Mouse (Mus musculus) embryo, embryonic 11.5 days (tissue): ENCODE results near the gene Kif3a.
"Not testable (repeated sequence)": the region's sequence is repeated elsewhere in the genome, so short reads cannot be mapped to it uniquely, and the experiment has no call there.

Experiments
- DNase-seq: peaks from one replicate; pipeline ENCODE4 v3.0.0-alpha.2; 2012; ENCODE audit warnings: low read depth, low spot score

The Kif3a gene

GRCm38 (mm10) chr11:53543021-53543420 is 24.2 kb upstream of the Kif3a start:
- DNase-seq = no peak

DNA sequence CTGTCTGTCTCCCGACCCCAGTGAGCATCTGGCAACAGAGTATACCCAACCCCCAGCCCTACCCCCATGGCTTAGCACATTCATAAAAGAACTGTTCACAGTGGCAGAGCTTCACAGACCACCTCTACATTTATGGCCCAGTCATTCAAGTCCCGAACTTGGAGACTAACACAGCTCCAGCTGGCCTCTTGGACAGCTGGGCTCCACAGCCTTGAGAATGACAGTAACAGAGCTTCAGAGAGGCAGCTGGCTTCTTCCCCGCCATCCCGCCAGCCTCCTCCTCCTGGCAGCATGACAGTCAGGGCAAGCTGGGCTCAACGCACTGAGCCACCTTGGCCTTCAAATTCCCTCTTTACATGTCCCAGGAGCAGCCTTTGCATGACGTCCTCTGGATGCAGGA is 20.9 kb upstream of the Kif3a start:
- no peak for DNase-seq

DNA sequence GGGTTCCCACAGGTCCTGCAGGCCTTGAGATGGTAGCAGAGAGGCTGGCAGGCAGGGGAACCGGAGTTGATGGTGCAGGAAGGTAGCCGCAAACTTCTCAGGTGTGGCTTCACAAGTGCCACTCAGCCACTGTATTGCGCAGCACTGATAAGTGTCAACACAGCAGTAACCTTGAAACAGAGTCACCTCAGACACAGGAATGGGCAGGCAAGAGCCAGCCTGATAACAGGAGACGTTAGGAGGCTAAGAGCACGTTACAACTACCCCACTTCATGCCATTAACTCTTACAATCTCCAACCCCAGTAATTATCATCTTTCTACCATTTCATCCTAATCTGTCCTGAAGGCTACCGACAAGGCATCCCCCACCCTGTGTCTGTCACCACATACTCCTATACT is 19.6 kb upstream of the Kif3a start:
- DNase-seq = no peak

DNA sequence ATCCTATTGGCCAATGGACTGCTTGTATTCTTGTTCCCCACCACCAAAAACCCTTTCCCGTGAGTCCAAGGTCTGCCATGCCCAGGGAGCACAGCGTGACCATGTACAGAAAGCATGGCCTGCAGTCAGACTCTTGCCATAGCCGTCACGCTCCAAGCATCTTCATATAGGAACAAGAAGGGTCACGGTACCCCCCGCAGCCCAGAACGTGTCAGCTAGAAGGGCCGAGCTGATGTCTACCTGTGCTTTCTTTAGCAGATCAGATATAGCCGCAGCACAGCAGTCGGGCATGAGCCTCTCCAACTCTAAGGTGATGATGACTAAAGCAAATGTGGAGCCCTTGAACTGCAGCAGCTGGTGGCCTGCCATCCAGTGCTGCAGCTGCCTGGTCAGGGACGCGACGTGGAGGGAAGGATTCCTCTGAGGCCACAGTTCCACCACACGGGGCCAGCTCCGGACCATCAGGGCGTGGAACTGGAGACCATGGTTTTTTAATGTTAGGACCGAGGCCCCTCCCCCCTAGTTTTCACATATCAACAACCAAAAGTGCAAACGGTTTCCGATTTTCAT is 19.1 kb upstream of the Kif3a start:
- DNase-seq = no peak

GRCm38 (mm10) chr11:53550714-53551113 is 16.5 kb upstream of the Kif3a start:
- no peak for DNase-seq

- no peak for DNase-seq
Observed at GRCm38 (mm10) chr11:53551754-53552153, 15.4 kb upstream of the Kif3a start.

- DNase-seq = not testable (repeated sequence)
Observed at GRCm38 (mm10) chr11:53556529-53556928, 10.7 kb upstream of the Kif3a start.

- DNase-seq = not testable (repeated sequence)
Observed at GRCm38 (mm10) chr11:53557992-53558391, 9.2 kb upstream of the Kif3a start.

DNA sequence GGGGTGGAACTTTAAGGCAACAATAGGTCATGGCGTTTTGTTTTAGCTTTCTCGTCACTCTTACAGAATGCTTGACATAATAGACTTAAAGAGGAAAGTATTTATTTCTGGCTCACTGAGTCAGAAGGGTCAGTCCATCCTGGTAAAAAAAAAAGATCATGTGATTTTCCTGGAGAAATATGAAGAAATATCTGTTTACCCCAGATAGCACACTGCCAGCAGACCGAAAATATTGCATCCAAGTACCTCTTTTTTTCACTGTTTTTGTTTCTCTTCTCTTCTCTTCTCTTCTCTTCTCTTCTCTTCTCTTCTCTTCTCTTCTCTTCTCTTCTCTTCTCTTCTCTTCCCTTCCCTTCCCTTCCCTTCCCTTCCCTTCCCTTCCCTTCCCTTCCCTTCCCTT is 7.2 kb upstream of the Kif3a start:
- DNase-seq = not testable (repeated sequence)

DNA sequence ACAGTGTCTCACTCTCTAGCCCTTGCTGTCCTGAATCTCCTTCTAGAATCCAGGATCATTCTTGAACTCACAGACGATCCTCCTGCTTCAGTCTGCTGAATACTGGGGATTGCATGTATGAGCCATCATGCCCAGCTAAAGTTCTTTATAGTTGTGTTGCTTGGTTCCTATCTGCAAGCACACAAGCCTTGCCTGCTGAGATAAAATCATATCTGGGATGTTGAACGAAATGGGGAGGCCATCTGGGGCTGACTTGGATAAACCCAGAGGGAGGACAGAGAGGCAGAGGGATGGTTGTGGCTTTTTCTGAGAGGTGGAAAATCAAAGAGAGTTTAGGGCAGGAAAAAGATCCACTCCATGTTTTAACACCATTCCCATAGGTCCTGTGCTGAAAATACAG is 5.2 kb upstream of the Kif3a start:
- no peak for DNase-seq

DNA sequence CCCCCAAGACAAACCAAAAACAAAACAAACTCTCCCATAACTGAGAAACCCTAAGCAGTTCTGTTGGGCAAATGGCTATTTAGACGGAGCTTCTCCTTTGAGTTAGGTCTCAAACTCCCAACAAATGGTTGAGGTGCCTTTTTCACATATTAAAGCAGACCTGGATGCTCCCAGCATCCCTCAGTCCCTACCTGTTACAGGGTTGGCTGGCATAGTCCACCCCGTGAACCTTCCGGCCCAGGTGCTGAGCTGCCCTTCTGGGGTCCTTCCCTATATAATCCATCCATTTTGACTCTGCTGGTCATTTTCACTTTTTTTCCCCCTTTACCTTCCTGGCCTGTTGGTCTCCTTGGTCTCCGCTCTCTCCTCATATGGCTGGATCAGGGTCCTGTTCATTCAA is 533 bp upstream of the Kif3a start:
- DNase-seq = no peak

DNA sequence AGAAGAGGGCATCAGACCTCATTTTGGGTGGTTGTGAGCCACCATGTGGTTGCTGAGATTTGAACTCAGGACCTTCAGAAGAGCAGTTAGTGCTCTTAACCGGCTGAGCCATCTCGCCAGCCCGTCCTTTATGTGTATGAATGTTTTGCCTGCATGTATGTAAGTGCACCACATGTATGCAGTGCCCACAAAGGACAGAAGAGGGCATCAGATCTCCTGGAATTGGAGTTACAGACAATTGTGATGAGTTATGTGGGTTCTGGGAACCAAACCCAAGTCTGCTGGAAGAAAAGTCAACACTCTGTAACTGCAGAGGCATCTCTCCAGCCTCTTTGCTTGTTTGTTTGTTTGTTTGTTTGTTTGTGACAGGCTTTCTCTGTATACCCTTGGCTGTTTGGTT is 13.4 kb downstream of the Kif3a start:
- no peak for DNase-seq

GRCm38 (mm10) chr11:53583151-53583550 is 16.0 kb downstream of the Kif3a start:
- no peak for DNase-seq

- no peak for DNase-seq
Observed at GRCm38 (mm10) chr11:53584849-53585248, 17.7 kb downstream of the Kif3a start.

DNA sequence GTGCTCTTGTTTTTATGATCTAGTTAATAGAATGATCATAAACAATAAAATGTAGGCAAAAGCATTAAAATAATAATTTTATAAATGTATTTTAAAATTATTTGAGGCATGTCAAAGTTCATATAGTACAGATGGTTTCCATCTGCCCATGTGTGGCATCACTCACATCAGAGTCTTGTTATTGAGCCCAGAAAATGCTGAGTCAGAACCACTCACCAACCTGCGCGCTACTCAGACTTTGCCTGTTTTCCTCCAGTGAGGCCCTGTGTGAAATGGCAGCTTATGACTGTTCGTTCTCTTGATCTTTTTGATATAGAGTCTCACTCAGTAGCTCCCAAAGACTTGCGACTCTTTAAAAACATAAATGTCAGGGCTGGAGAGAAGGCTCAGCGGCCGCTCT is 18.3 kb downstream of the Kif3a start:
- DNase-seq = no peak

DNA sequence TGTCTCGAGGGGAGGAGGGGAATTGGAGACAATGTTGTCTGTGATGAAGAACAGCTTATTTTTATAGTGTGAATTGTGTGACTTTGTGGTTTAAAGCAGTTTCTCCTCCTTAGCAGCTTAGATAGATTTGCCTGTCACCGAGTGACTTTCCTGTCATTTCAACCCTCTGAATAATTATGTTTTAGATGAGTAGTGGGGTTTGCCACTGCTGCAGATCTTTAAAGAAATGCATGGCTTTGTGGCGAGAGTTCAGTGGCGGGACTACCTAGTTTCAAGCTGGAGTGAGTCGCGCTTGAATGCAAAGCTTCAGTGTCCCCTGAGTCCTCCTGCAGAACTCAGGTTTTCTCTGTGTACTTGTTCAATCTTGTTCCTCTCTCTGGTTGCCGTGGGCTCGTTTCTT is 21.1 kb downstream of the Kif3a start:
- DNase-seq = no peak

- DNase-seq = no peak
Observed at GRCm38 (mm10) chr11:53590368-53590768, 23.2 kb downstream of the Kif3a start.

- no peak for DNase-seq
Observed at GRCm38 (mm10) chr11:53591116-53591515, 23.9 kb downstream of the Kif3a start.

DNA sequence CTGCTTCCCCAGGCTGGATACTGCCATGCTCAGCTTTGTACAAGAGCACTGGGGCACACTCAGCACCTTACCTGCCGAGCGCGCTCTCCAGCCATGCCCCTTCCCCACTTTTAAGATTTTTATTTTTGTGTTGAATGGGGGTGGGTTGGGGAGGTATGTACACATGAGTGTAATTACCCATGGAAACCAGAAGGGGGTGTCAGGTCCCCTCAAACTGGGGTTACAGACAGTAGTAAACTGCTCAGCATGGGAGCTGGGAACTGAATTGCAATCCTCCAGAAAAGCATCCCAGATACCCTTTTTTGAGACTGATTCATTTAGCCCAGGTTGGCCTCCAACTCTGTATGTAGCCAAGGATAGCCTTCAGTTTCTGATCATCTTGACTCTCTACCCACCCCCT is 37.8 kb downstream of the Kif3a start:
- DNase-seq = no peak

DNA sequence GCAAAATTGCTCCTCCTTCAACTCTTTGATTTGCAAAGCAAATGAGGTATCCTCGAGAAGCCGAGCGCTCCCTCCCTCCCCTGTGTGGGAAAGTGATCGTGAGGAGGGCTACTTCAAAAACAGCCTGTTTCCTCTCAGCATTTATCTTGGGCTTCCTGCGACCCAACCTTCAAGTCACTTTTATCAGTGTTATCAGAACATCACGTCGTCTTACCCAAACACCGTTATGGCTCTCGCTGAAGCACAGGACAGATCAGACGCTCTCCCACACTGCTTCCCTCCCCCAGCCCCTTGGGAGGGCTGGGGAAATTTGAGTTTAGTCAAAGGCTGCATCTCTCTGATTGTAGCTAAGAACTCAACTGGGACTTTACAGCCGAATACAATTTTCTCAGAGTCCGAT is 38.4 kb downstream of the Kif3a start:
- no peak for DNase-seq

DNA sequence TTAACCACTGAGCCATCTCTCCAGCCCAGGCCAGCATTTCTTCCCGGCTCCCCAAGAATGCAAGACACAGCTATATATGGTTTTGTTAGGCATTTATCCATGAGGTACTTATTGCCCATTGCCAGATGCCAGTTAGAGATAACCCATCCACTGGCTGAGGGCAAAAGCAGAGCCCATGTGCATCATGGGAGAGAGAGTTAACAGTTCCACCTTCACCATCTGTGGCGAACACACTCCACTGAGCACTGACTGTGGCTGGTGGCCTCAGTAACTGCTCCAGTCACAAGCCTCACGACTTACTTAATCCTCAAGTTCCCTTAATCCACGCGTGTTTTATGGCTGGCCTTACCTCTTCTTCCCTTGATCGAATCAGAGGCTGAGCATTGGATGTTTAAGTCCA is 42.1 kb downstream of the Kif3a start:
- no peak for DNase-seq

- no peak for DNase-seq
Observed at GRCm38 (mm10) chr11:53609672-53610071, 42.5 kb downstream of the Kif3a start.

DNA sequence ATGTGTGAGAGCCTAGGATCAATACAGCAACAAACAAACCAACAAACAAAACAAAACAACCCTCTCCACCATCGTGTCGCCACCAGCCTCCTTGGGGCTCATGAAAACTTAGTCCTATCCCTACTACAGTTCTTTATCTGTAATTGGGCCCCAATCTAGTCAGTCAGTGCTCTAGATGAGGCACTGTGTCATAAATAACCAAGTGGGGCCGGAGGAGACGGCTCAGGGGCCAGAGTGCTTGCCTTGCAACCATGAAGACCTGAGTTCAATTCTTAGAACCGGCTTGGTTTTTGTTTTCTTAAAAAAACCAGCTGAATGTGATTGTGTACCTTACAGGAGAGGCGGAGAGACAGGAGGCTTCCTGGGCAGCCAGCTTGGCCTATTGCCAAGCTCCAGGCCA is 48.0 kb downstream of the Kif3a start:
- no peak for DNase-seq

DNA sequence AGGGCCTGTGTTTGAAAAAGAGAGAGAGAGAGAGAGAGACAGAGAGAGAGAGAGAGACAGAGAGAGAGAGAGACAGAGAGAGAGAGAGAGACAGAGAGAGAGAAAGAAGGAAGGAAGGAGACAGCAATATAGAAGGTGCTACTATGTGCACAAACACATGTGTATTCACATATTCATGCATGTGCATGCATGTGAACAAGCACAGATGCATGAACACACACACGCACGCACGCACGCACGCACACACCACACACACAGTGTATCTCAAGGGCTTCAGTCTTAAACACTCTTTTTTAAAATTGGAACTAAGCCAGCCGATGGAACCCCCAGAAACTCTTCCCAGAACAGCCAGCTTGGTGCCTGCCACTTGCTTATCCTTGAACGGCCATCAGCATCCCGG is 48.4 kb downstream of the Kif3a start:
- DNase-seq = no peak
